Comparison of ENCODE assay signal across 8 mouse cellular contexts in the genomic region with DNA sequence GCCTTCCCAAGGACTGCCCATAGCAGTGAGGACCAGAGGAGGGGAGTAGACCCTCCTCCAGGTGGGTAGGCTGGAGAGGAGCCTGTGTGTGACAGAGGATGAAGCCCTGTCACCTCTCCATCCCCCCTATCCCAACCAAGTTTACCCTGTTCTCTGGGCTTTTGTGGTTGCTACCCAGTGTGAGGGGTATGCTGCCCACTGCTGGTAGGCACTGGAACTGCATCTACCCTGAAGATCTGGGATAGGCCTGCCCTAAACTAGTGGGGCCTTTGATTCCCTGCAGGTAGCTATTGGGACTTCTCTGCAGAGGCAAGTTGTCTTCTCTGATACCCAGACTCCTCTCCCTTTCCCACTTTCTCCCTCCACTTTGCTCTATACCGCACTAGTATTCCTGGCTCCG. TPM values are rescaled to one million over a fixed set of nuclear protein-coding genes. Genes with fewer than 3 reads are reported as not detected.
DNase-seq lines count a peak whose midpoint lies in the region; ATAC-seq and TF ChIP-seq lines count a peak whose summit lies in the region.
"Had no signal": no experiment of that assay in that cellular context is flagged by ENCODE, and none has a peak within 500 bp of the region (broad histone marks: within the 10 kb centered on the region; RNA-seq: fewer than 3 reads in every experiment).

No protein-coding gene starts in this region.

- H3K27ac ChIP-seq in thymus, adult 2 months (ENCODE audit: control insufficient read depth, insufficient read depth, low read length) = no peak overlapping the region
- no peak overlapping the region for H3K27ac ChIP-seq in lung, embryonic 16.5 days (ENCODE audit: low read length)

- WGBS in thymus, adult 2 months = 95% methylated on average over 2 of the region's 2 CpGs
- WGBS in lung, embryonic 16.5 days = 65% methylated on average over 2 of the region's 2 CpGs

- no peak overlapping the region for H3K9ac ChIP-seq in lung, embryonic 16.5 days (ENCODE audit: low read length)

- H3K9me3 ChIP-seq in lung, embryonic 16.5 days (ENCODE audit: control insufficient read depth, low read length) = no peaks in the 10 kb centered on the region

- ATAC-seq in lung, embryonic 16.5 days (ENCODE audit: low read depth) = peak; percentile 27; the same call in 1 of the 2 replicates

- H3K27me3 ChIP-seq in thymus, adult 2 months (ENCODE audit: control insufficient read depth, insufficient read depth, low read length) = no peaks in the 10 kb centered on the region; the same call in 1 of the 2 replicates
- peaks cover 7% of the 10 kb centered on the region; the same call in 1 of the 2 replicates for H3K27me3 ChIP-seq in lung, embryonic 16.5 days (ENCODE audit: control insufficient read depth, insufficient read depth, low read depth, low read length)

- H3K36me3 ChIP-seq in thymus, adult 2 months (ENCODE audit: control insufficient read depth, insufficient read depth, low read length) = no peaks in the 10 kb centered on the region
- H3K36me3 ChIP-seq in lung, embryonic 16.5 days (ENCODE audit: control insufficient read depth, insufficient read depth, low read length) = no peaks in the 10 kb centered on the region

- H3K4me3 ChIP-seq in thymus, adult 2 months (ENCODE audit: control insufficient read depth, insufficient read depth, low read length) = no peak overlapping the region
- H3K4me3 ChIP-seq in lung, embryonic 16.5 days (ENCODE audit: low read length) = no peak overlapping the region
- H3K4me3 ChIP-seq: erythroblast, embryonic 14.5 days had no signal

- no peaks in the 10 kb centered on the region for H3K4me1 ChIP-seq in thymus, adult 2 months (replicated peaks; ENCODE audit: control insufficient read depth, insufficient read depth, low read length)
- no peaks in the 10 kb centered on the region for H3K4me1 ChIP-seq in lung, embryonic 16.5 days (replicated peaks; ENCODE audit: control insufficient read depth, insufficient read depth, low read length)

- TF ChIP-seq CTCF in thymus, adult 2 months (IDR thresholded peaks at IDR 0.05; ENCODE audit: borderline replicate concordance, control insufficient read depth, extremely low read depth, insufficient read depth, low read length, poor library complexity) = peak; percentile 71; the same call in 1 of the 2 replicates

- no peak overlapping the region for H3K4me2 ChIP-seq in lung, embryonic 16.5 days (ENCODE audit: low read depth, low read length)

- no peak for TF ChIP-seq POLR2A in thymus, adult 2 months (IDR thresholded peaks at IDR 0.05; ENCODE audit: control insufficient read depth, extremely low read depth, insufficient read depth, low read length, poor library complexity)

- DNase-seq in thymus, adult 2 months = peak; percentile 72
- no peak for DNase-seq in thymus, adult 18-20 months
- peak; percentile 59 for DNase-seq in cerebellum, adult 11-12 months
- peak; percentile 59 to 69 for DNase-seq in frontal cortex, postnatal 25 days (ENCODE audit: low spot score in 2 of 2)
- DNase-seq in kidney, postnatal 36 days = peak; percentile 58 to 86
- DNase-seq in right cerebral cortex, postnatal 4 days = peak; percentile 79

RNA-seq across cellular contexts. Expression of a gene that starts 22.6 kb away (rescaled TPM):
- polyA plus RNA-seq in thymus, adult 2 months (2012; rRNA removed) = 100 and 134 TPM in 2 replicates
- 0.82 and 1.2 TPM in 2 replicates for polyA plus RNA-seq in lung, embryonic 16.5 days (2015; fragmentation: Nextera tagmentation; extraction: Ambion mirVana)

Comparison
In these comparisons a context has a peak if more than half of its experiments do, and no peak if none do; other contexts are left out.
1. DNase-seq: peak in thymus, adult 2 months (single experiment), cerebellum, adult 11-12 months (single experiment), frontal cortex, postnatal 25 days (2 of 2), kidney, postnatal 36 days (2 of 2) and right cerebral cortex, postnatal 4 days (single experiment); none in thymus, adult 18-20 months (0 of 2).
2. RNA of a gene that starts 22.6 kb away (polyA plus RNA-seq): 100 to 134 TPM in thymus, adult 2 months; 0.82 to 1.2 TPM in lung, embryonic 16.5 days; every median in the first group is over 10 times any median in the second.